Mouse (Mus musculus) mesoderm, embryonic 11.5 days (tissue): Measurements from ENCODE around the gene Abcc8.

Experiments
- DNase-seq: peaks from one replicate; pipeline ENCODE4 v3.0.0-alpha.2; 2012; ENCODE audit warnings: low read depth, low spot score

Abcc8 gene

GRCm38 (mm10) chr7:46154498-46155488 is 25.0 kb downstream of the Abcc8 start:
- DNase-seq: peak; percentile 61

- DNase-seq: no peak
These were observed 26.9 kb downstream of the Abcc8 start for GRCm38 (mm10) chr7:46152819-46153351.

DNA sequence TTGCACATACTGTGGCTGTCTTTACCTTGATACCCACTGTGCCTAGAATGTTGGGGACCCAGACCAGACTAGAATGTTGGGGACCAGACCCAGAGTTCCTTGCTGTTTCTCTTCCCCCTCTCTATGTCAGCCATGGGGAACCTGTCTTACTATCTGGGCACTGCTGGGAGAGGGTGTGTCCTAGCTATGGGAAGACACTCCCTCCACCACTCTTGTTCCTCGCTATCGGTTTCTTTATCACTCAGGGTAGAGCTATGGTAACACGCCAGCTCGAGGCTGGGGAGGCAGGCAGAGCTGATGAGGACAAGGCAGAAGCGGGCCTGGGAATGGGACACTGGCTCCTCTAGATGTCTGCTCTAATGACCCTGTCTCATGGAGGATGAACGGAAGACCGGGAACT is 32.4 kb downstream of the Abcc8 start:
- DNase-seq: no peak

DNA sequence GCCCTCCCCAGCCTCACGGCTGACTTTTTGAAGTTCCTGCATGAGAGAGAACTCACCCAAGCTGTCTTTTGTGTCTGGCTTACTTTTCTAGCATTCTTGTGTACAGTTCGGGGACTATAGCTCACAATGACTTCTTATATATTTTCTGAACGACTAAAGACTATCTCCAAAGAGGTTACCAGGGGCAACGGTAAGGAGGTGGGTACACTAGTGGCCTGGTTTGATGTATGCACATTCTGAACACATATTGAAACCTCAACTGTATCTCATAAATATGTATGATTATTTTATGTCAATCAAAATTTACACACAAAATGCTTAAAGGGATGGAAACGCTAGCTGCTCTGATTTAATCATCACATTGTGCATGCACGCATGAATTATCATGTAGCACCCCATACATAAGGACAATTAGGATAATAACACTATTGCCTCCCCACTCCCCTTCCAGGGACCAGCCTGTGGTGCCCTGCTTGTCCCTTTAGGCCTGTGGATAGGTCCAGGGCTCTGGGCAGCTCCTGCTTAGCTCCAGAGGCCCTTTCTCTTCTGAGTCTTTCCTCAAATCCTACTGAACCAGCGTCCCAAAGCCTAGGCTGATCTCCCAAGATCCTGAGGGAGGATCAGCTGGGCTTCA is 33.0 kb downstream of the Abcc8 start:
- no peak for DNase-seq

DNA sequence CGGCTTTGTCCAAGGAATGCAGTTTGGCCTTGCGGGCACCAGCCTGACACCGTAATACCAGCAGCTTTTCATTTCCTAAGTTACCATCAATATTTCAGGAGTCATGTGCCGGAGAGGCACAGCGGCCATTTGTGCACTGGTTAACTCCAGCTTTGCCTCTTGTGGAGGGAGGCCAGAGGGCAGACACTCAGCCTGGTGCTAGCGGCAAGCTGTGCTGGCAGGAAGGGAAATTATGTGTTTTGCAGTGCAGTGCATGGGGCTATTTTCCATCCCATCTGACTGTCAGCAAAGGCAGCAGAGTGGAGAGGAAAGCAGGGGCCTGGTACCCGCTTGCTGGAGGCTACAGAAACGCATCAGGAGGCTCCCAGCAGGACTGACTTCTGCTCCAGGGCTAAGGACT is 35.8 kb downstream of the Abcc8 start:
- no peak for DNase-seq

GRCm38 (mm10) chr7:46138329-46138930 is 41.4 kb downstream of the Abcc8 start:
- peak; percentile 66 for DNase-seq

DNA sequence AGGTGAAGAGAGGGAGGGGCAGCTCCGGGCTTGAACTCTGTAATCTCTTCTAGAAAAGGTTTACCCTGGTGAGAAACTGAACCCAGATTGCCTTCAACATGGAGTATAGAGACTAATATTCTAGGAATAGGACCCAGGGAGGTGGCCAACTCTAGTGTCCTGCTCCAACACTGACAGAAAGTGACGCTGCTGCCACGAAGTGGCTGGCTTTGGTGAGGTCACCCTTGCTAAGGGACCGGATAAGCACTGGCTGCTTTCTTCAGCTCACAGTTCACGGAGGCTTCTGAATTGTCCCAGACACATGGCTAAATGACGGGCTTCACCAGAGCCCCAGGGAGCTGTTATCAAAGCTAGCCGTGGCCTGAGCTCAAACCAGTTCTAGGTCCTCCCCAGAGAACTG is 46.0 kb downstream of the Abcc8 start:
- DNase-seq: no peak

DNA sequence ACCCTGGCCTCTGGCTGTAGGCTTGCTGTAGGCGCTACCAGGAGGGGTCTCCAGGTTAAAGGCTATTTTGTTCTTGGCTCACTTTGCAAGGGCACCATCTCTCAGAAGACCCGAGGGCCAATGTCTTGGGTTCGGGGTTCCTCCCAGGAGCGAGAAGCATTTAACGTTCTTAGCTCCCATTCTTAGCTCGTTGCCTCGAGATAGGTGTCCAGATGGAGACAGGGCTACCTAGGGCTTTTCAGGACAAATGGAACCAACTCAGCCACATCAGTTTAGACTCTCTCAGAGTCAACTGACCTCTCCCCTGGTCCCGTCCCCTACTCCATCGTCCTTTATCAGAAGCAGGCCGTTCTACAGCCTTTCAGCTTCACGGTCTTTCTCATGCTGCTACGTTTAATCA is 47.6 kb downstream of the Abcc8 start:
- DNase-seq: no peak

GRCm38 (mm10) chr7:46131806-46132205 is 48.0 kb downstream of the Abcc8 start:
- no peak for DNase-seq

DNA sequence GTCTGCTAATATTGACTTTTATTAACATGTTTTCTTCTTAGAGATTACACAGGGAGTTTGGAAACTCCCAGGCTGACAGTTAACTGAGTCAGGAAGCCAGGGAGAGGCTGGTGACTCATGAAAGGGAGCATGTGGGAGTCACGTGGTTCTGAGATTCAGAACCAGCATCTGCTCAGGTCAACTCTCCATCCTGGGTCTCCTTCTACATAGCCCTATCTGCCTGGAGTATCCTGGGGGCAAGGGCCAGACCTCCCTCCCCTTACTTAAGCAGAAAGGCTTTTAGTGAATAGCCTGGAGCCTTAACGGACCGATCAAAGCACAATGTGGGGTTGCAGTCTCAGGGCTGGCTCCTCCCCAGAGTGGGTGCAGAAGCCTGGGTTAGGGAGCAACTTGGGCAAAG is 48.6 kb downstream of the Abcc8 start:
- DNase-seq: no peak

- DNase-seq: no peak
These were observed 49.1 kb downstream of the Abcc8 start for GRCm38 (mm10) chr7:46130723-46131122.

DNA sequence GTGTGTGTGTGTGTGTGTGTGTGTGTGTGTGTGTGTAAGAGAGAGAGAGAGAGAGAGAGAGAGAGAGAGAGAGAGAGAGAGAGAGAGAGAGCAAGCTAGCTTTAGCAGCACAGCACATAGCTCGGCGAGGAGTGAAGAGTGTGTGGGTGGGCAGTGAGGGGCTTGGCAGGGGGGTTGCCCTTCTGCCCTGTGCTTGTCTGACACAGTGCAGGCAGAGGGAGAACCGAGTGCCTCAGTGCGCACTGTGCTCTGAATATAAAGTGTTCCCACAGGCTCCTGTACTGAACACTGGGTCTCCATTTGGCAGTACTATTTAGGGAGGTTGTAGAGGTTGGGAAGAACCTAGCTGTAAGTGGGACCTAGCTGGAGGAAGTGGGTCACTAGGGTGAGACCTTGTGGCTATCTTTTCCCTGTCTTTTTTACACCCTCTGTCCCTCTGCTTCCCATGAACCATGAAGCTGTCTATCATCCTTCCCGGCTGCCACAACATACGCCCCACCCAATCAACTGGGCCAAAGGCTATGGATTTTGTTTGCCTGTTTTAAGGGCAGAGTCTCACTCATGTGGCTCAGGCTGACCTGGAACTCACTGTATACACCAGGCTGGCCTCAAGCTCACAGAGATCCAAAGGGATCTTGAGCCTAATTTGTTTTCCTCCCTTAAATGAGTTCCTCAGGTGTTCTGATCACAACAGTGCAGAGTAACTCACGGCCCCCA is 50.2 kb downstream of the Abcc8 start:
- DNase-seq: no peak

GRCm38 (mm10) chr7:46128196-46128595 is 51.6 kb downstream of the Abcc8 start:
- peak; percentile 59 for DNase-seq

DNA sequence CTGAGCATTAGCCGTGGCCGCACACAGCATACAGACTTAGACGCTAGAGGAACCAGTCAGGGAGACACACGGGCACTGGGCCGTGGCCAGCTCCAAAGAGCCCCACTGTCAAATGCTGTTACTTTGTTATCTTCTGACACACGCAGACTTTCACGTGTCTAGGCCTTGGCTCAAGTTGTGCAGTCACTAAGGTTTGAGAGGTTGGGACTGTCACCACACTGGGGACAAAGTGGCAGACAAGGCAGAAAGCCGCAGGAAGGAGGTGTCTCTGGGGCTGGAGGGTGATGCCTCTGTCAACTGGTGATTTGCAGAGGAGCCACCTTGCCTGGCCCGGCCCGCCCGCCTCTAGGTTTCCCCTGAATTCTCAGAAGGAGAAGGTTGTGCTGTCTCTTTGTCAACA is 54.5 kb downstream of the Abcc8 start:
- no peak for DNase-seq

DNA sequence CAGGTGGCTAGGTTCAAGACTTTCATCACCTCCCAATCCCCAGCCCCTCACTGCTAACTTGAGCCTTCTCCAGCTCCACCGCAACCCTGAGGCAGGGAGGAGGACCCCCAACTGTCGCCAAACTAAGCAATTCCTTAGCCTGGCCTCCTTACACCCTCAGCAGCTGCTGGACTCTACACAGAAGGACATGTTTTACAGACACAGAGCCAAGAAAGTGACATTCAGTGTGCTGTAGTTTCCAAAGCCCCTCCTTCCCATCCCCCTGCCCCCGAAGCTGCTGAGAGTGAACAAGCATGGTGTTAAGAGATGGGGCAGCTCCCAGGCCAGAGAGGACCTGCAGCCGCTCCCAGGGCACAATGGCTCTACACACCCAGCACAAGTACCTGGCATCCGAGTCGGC is 55.4 kb downstream of the Abcc8 start:
- no peak for DNase-seq

DNA sequence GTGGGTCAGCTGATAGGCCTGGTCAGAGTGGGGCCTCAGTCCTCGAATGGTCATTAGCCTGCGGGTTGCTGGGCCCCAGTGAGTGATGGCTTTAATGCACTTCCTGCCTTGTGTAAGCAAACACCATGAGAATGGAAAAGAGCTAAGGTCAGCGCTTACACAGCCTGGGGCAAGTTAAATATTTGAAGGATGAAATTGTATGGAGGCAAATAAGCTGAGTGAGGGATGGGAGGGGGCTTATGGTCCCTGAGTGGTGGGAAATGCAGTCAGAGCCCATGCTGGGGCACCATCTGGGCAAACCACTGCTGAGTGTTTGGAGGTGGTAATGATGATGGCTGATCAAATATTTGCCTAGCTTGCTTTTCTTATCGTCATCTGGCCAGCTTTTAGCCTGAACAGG is 56.9 kb downstream of the Abcc8 start:
- DNase-seq: peak; percentile 49

GRCm38 (mm10) chr7:46117035-46117434 is 62.8 kb downstream of the Abcc8 start:
- no peak for DNase-seq

DNA sequence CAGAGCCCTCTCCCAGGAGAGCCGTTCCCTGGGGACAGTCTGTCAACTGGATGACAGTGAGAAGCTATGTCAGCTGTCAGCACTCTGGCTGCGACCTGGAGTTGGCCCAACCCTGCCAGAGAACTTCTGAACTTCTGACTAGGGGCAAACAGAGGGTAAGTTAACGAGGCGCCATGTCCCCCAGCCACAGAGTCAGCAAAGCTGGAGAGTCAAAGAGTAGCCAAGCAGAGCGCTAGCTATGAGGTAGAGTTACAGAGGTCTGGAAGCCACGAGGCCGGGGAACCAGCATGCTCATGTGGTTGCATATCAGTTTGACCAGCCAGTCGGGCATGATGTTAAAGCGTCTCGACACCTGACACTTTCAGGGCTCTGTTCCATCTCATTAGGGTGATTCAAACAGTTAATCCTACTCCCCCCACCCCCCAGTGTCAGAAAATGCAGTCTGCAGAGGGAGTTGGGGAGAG is 63.7 kb downstream of the Abcc8 start:
- DNase-seq: no peak

DNA sequence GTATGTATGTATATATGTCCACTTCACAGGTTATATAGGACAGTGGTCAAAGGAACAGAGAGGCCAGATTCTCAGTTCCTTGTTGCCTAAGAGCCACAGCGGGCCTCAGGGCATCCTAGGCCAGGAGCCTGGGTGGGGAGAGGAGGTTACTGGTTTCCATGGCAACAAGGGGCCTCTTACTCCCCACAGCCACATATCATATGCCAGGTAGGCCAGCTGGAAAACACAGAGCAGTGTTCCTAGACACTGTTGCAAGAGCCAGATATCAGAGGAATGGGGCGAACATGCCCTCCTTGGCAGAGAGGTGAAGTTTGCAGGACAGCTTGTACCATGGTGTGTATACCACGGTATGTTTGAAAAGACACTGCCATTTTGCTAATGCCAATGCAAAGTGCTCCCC is 66.4 kb downstream of the Abcc8 start:
- DNase-seq: peak; percentile 50

GRCm38 (mm10) chr7:46111938-46112337 is 67.9 kb downstream of the Abcc8 start:
- no peak for DNase-seq

DNA sequence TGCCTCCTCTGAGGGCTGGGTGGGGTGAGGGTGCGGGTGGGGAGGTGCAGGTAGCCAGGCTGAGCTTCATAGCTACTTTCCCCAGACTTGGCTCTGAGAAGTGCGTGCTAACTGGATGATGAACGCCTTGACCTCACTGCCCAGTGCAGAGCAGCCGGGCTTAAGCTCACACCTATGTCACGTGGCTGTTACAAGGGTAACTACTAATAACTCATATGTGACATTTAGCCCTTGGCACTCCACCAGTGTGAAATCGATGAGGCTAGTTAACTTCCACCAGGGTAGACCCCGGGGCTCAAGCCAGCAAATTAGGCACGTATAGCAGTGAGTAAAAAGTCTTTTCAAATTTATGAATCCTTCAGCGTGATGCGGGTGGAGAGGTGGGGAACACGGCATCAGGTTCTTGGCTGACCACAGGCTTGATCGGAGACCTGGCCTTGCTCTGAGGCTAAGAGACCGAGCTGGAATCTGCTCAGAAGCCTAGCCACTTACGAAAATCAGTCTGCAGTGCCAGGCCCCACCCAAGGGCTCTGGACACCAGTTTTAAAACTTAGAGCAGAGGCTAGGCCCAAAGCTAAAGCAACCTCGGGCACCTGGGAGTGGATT is 68.5 kb downstream of the Abcc8 start:
- DNase-seq: no peak
